In genomic region chr3:32581911-32582310, GRCm38 (mm10) we compare ENCODE assay signal across 16 mouse cellular contexts.
"Had no signal": no experiment of that assay in that cellular context is flagged by ENCODE, and none has a peak within 500 bp of the region (broad histone marks: within the 10 kb centered on the region; RNA-seq: fewer than 3 reads in every experiment).

No protein-coding gene starts in this region.

- H3K27ac ChIP-seq: liver, embryonic 15.5 days; lung, embryonic 15.5 days; macrophage; midbrain, embryonic 13.5 days; midbrain, embryonic 15.5 days; neural tube, embryonic 12.5 days; stomach, embryonic 15.5 days had no signal

- ATAC-seq: liver, postnatal 0 days; lung, postnatal 0 days; midbrain, embryonic 13.5 days; midbrain, embryonic 15.5 days had no signal

- DNase-seq: liver, postnatal 0 days; lung, adult 2 months; lung, postnatal 14 days; lung, postnatal 36 days; right cerebral cortex, postnatal 14 days; thymus, adult 18-20 months; thymus, postnatal 25 days; thymus, postnatal 4 days had no signal

- H3K27me3 ChIP-seq: liver, embryonic 15.5 days; lung, embryonic 15.5 days; midbrain, embryonic 13.5 days; midbrain, embryonic 15.5 days; neural tube, embryonic 12.5 days; stomach, embryonic 15.5 days had no signal

- H3K9me3 ChIP-seq: liver, embryonic 15.5 days; lung, embryonic 15.5 days; midbrain, embryonic 13.5 days; midbrain, embryonic 15.5 days; neural tube, embryonic 12.5 days; stomach, embryonic 15.5 days had no signal

- H3K4me1 ChIP-seq: liver, embryonic 15.5 days; lung, embryonic 15.5 days; midbrain, embryonic 13.5 days; midbrain, embryonic 15.5 days; neural tube, embryonic 12.5 days; stomach, embryonic 15.5 days had no signal

- H3K4me3 ChIP-seq: liver, embryonic 15.5 days; lung, embryonic 15.5 days; midbrain, embryonic 13.5 days; midbrain, embryonic 15.5 days; neural tube, embryonic 12.5 days; stomach, embryonic 15.5 days had no signal
